Mouse (Mus musculus) limb, embryonic 11.5 days (tissue): ENCODE results near the gene Ubl4b. TPM values are rescaled to one million over a fixed set of nuclear protein-coding genes. Genes with fewer than 3 reads are reported as not detected.

Experiments used
- ATAC-seq: fragments of 200-750 bp; cut with Nextera tagmentation; 2 replicates; pipeline ENCODE4 v1.8.0; 2017; ENCODE audit warnings: low read depth; ENCODE audit not compliant: insufficient number of reproducible peaks, low FRiP score, low TSS enrichment
- DNase-seq: peaks from one replicate; pipeline ENCODE4 v3.0.0-alpha.2; 2015; ENCODE audit warnings: low spot score
- H3K27ac ChIP-seq: fragments of 300-500 bp; sonication (generic); replicated peaks from 2 replicates; pipeline ENCODE4 v1.5.1; 2014; ENCODE audit warnings: low read depth, mild to moderate bottlenecking, low read length
- H3K27me3 ChIP-seq: fragments of 300-500 bp; sonication (generic); 2 replicates; pipeline ENCODE4 v1.6.1; 2014; ENCODE audit warnings: mild to moderate bottlenecking, low read length, mixed read lengths; ENCODE audit not compliant: control insufficient read depth, insufficient read depth
- H3K36me3 ChIP-seq: fragments of 300-500 bp; sonication (generic); 2 replicates; pipeline ENCODE4 v1.6.1; 2014; ENCODE audit warnings: mild to moderate bottlenecking, low read length, moderate library complexity, mixed read lengths; ENCODE audit not compliant: control insufficient read depth, insufficient read depth
- H3K4me1 ChIP-seq: fragments of 300-500 bp; sonication (generic); 2 replicates; pipeline ENCODE4 v1.6.1; 2014; ENCODE audit warnings: low read length, mixed read lengths; ENCODE audit not compliant: control insufficient read depth, insufficient read depth
- H3K4me2 ChIP-seq: fragments of 300-500 bp; sonication (generic); 2 replicates; pipeline ENCODE4 v1.6.1; 2014; ENCODE audit warnings: low read depth, mild to moderate bottlenecking, moderate library complexity; ENCODE audit not compliant: severe bottlenecking
- H3K4me3 ChIP-seq: fragments of 300-500 bp; sonication (generic); 2 replicates; pipeline ENCODE4 v1.5.1; 2014; ENCODE audit warnings: low read depth, low read length
- H3K9ac ChIP-seq: fragments of 300-500 bp; sonication (generic); 2 replicates; pipeline ENCODE4 v1.6.1; 2014; ENCODE audit warnings: mild to moderate bottlenecking, low read length
- H3K9me3 ChIP-seq: fragments of 300-500 bp; sonication (generic); 2 replicates; pipeline ENCODE4 v1.6.1; 2016; ENCODE audit warnings: low read length; ENCODE audit not compliant: control insufficient read depth
- WGBS: fragments of 180-500 bp; shearing (Covaris S2); extraction: QIAGEN DNeasy Blood & Tissue Kit; methylation state at CpG from one replicate; pipeline ENCODE4 v1.1.7; 2014; 5-methylcytosine and 5-hydroxymethylcytosine counted together
- polyA plus RNA-seq: library from polyadenylated mRNA; unstranded; fragments of >200 nt; fragmentation: Nextera tagmentation; extraction: Ambion mirVana; gene quantifications from 2 replicates; pipeline ENCODE4 v1.2.1, GENCODE M21; 2014

The Ubl4b gene
- polyA plus RNA-seq, 1 experiment from 2014 or later: 0.17 TPM

- no peak for DNase-seq
- 81% methylated on average over 5 of the region's 5 CpGs for WGBS
- no peak overlapping the region for H3K9ac ChIP-seq
- H3K4me1 ChIP-seq: peaks cover 9% of the 10 kb centered on the region
- peaks cover 15% of the 10 kb centered on the region for H3K27me3 ChIP-seq
- ATAC-seq: no peak
- no peaks in the 10 kb centered on the region for H3K36me3 ChIP-seq
- no peak overlapping the region for H3K27ac ChIP-seq
- no peaks in the 10 kb centered on the region for H3K9me3 ChIP-seq
- H3K4me3 ChIP-seq: no peak overlapping the region
- H3K4me2 ChIP-seq: no peak overlapping the region
Observed at GRCm38 (mm10) chr3:107520931-107521330, 33.9 kb downstream of the Ubl4b start.

- WGBS: under 1% methylated on average over 58 of the region's 68 CpGs
Observed at GRCm38 (mm10) chr3:107517631-107518108, 37.2 kb downstream of the Ubl4b start, which contains the start of gene Slc6a17. Slc6a17 (minus strand) TSS chr3:107518018.

DNA sequence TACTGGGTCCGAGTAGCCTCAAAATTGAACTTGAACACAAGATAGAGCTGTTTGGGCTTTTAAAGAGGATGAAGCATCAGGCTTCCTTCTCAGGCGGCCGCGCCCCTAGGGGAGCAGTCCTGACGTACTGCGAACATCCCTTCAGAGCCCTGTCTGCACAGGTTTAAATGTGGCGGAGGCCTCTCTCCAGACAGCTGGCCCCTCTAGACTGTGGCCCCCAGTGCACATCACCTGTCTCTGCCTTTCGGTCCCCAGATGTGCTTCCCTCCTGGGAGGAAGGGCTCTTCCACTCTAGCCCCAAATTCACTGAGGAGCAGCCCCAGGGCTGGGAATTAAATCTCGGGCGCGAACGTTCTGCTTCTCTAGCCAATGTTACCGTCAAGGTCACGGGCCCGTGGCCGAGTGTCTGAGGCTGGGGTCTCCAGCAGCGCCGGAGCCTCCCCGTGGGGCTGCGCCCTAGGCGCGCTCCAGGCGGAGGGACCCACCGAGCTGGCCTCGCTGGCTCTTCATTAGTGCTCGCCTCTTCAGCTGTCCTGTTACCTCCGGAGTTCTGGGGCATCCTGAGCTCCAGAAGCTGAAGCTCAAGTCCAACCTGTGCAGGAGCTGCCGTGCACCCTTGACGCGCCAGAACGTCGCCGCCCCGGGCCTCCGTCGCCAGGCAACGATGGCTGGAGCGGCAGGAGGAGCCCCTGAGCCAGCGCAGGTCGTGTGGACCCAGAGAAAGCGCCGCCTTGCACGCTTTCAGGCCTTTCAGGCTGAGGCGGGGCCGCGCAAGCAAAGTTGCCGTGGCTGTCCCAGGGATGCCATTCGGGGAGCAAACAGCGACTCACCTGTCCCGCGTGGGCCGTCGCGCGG is 37.9 kb downstream of the Ubl4b start:
- peak overlapping the region; percentile 41 for H3K9ac ChIP-seq
- no peak overlapping the region for H3K27ac ChIP-seq
- DNase-seq: peak; percentile 83
- WGBS: 5% methylated on average over 55 of the region's 55 CpGs
- no peaks in the 10 kb centered on the region for H3K36me3 ChIP-seq
- peak overlapping the region; percentile 42 for H3K4me3 ChIP-seq
- H3K4me1 ChIP-seq: peaks cover 9% of the 10 kb centered on the region
- H3K27me3 ChIP-seq: peaks cover 16% of the 10 kb centered on the region
- peak; percentile 72 for ATAC-seq
- no peaks in the 10 kb centered on the region for H3K9me3 ChIP-seq
- peak overlapping the region; percentile 95 for H3K4me2 ChIP-seq

More at GRCm38 (mm10) chr3:107517631-107518108, 37.2 kb downstream of the Ubl4b start, which contains the start of gene Slc6a17:
- DNase-seq (peak; percentile 75), ATAC-seq (peak; percentile 72)
- Histone ChIP-seq H3K9me3 (no peaks in the 10 kb centered on the region), H3K4me1 (peaks cover 9% of the 10 kb centered on the region), H3K4me2 (peak within 1 kb of the TSS; percentile 95), H3K27me3 (peaks cover 16% of the 10 kb centered on the region), H3K4me3 (peak within 1 kb of the TSS; percentile 42), H3K27ac (no peak within 1 kb of the TSS), H3K9ac (peak within 1 kb of the TSS; percentile 41), H3K36me3 (no peaks in the 10 kb centered on the region)

GRCm38 (mm10) chr3:107515989-107516388 is 38.9 kb downstream of the Ubl4b start:
- no peak for ATAC-seq
- Histone ChIP-seq H3K4me2 (no peak overlapping the region), H3K36me3 (no peaks in the 10 kb centered on the region), H3K9me3 (no peaks in the 10 kb centered on the region), H3K4me1 (peaks cover 9% of the 10 kb centered on the region), H3K27me3 (peaks cover 16% of the 10 kb centered on the region), H3K4me3 (no peak overlapping the region), H3K27ac (no peak overlapping the region), H3K9ac (no peak overlapping the region)
- WGBS: 73% methylated on average over 4 of the region's 4 CpGs
- DNase-seq: no peak

- Histone ChIP-seq H3K4me2 (no peak overlapping the region), H3K4me3 (no peak overlapping the region), H3K36me3 (no peaks in the 10 kb centered on the region), H3K9ac (no peak overlapping the region), H3K4me1 (no peaks in the 10 kb centered on the region), H3K27ac (no peak overlapping the region), H3K27me3 (peaks cover 4% of the 10 kb centered on the region), H3K9me3 (no peaks in the 10 kb centered on the region)
- 72% methylated on average over 3 of the region's 3 CpGs for WGBS
- DNase-seq (no peak), ATAC-seq (no peak)
Observed at GRCm38 (mm10) chr3:107511416-107511815, 43.5 kb downstream of the Ubl4b start.

- H3K9me3 ChIP-seq: no peaks in the 10 kb centered on the region
Observed at GRCm38 (mm10) chr3:107508696-107509095, 46.2 kb downstream of the Ubl4b start.

DNA sequence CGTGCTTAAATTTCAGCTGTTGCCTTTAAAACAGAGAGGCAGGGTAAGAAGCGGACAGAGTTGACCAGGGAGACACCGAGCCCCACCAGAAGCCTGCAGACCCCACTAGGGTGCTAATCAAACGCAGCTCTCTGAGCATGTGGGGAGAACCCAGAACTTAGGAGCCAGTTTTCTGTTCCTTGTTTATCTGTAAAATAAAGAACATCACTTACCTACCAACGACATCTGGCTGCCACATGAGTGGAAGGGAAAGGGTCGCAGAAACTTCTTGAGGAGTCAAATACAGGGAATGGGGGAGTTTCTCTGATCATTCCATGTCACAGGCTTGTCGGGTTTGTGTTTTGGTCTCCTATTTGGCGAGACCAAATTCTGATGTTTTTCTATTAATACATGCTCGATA is 46.9 kb downstream of the Ubl4b start:
- H3K4me1 ChIP-seq: no peaks in the 10 kb centered on the region
- H3K27ac ChIP-seq: no peak overlapping the region
- no peaks in the 10 kb centered on the region for H3K9me3 ChIP-seq
- H3K4me3 ChIP-seq: no peak overlapping the region
- H3K27me3 ChIP-seq: no peaks in the 10 kb centered on the region
- WGBS: 37% methylated on average over 9 of the region's 9 CpGs
- DNase-seq (peak; percentile 53), ATAC-seq (no peak)
- H3K9ac ChIP-seq: no peak overlapping the region
- no peak overlapping the region for H3K4me2 ChIP-seq
- H3K36me3 ChIP-seq: no peaks in the 10 kb centered on the region

More at GRCm38 (mm10) chr3:107508696-107509095, 46.2 kb downstream of the Ubl4b start:
- ATAC-seq: no peak
- Histone ChIP-seq H3K36me3 (no peaks in the 10 kb centered on the region), H3K4me1 (no peaks in the 10 kb centered on the region), H3K4me3 (no peak overlapping the region), H3K9ac (no peak overlapping the region), H3K27me3 (no peaks in the 10 kb centered on the region), H3K27ac (no peak overlapping the region), H3K4me2 (no peak overlapping the region)
- WGBS: 69% methylated on average over 8 of the region's 8 CpGs
- DNase-seq: no peak

GRCm38 (mm10) chr3:107506531-107506930 is 48.3 kb downstream of the Ubl4b start:
- H3K9ac ChIP-seq: no peak overlapping the region
- DNase-seq: no peak
- no peak overlapping the region for H3K4me2 ChIP-seq
- ATAC-seq: no peak
- no peak overlapping the region for H3K27ac ChIP-seq
- WGBS: 49% methylated on average over 4 of the region's 4 CpGs
- H3K4me1 ChIP-seq: no peaks in the 10 kb centered on the region
- no peaks in the 10 kb centered on the region for H3K27me3 ChIP-seq
- H3K4me3 ChIP-seq: no peak overlapping the region
- H3K9me3 ChIP-seq: no peaks in the 10 kb centered on the region
- H3K36me3 ChIP-seq: no peaks in the 10 kb centered on the region
